ENCODE assay signal across 27 mouse cellular contexts in genomic region chr2:102181459-102181858, GRCm38 (mm10). TPM values are rescaled to one million over a fixed set of nuclear protein-coding genes. Genes with fewer than 3 reads are reported as not detected.
DNase-seq lines count a peak whose midpoint lies in the region; ATAC-seq and TF ChIP-seq lines count a peak whose summit lies in the region.
"Had no signal": no experiment of that assay in that cellular context is flagged by ENCODE, and none has a peak within 500 bp of the region (broad histone marks: within the 10 kb centered on the region; RNA-seq: fewer than 3 reads in every experiment).

No protein-coding gene starts in this region.

- H3K9ac ChIP-seq in lung, postnatal 0 days (replicated peaks; ENCODE audit: low read depth), result no peak overlapping the region
- H3K9ac ChIP-seq in forebrain, embryonic 11.5 days (ENCODE audit: low read length), result no peak overlapping the region
- H3K9ac ChIP-seq: forebrain, embryonic 15.5 days; heart, embryonic 12.5 days; intestine, embryonic 15.5 days; limb, embryonic 12.5 days; liver, embryonic 15.5 days; midbrain, embryonic 12.5 days; neural tube, embryonic 12.5 days had no signal

- H3K9me3 ChIP-seq in lung, postnatal 0 days (ENCODE audit: low read length), result no peaks in the 10 kb centered on the region
- H3K9me3 ChIP-seq in forebrain, embryonic 11.5 days (ENCODE audit: control insufficient read depth, low read length), result no peaks in the 10 kb centered on the region
- H3K9me3 ChIP-seq: forebrain, embryonic 15.5 days; heart, embryonic 12.5 days; intestine, embryonic 15.5 days; limb, embryonic 12.5 days; liver, embryonic 15.5 days; midbrain, embryonic 12.5 days; neural tube, embryonic 12.5 days had no signal

- no peaks in the 10 kb centered on the region for H3K36me3 ChIP-seq in lung, postnatal 0 days (ENCODE audit: insufficient read depth, low read length)
- H3K36me3 ChIP-seq in forebrain, embryonic 11.5 days (ENCODE audit: control insufficient read depth, insufficient read depth, low read length), result no peaks in the 10 kb centered on the region
- H3K36me3 ChIP-seq: forebrain, embryonic 15.5 days; heart, embryonic 12.5 days; intestine, embryonic 15.5 days; limb, embryonic 12.5 days; liver, embryonic 15.5 days; neural tube, embryonic 12.5 days had no signal

- TF ChIP-seq EP300 in lung, postnatal 0 days (IDR thresholded peaks at IDR 0.05), result no peak

- no peak overlapping the region for H3K27ac ChIP-seq in lung, postnatal 0 days (ENCODE audit: low read length)
- H3K27ac ChIP-seq in bone marrow, adult 2 months (ENCODE audit: control insufficient read depth, insufficient read depth, low read depth, low read length, poor library complexity), result peak overlapping the region; percentile 33; the same call in 1 of the 2 replicates
- no peak overlapping the region for H3K27ac ChIP-seq in forebrain, embryonic 11.5 days (ENCODE audit: low read depth, low read length)
- H3K27ac ChIP-seq: forebrain, embryonic 15.5 days; hindbrain, postnatal 0 days; intestine, embryonic 15.5 days; layer of hippocampus, adult 2 months; limb, embryonic 12.5 days; liver, embryonic 15.5 days; midbrain, embryonic 12.5 days; neural tube, embryonic 12.5 days had no signal

- H3K4me3 ChIP-seq in lung, postnatal 0 days (ENCODE audit: low read depth, low read length), result no peak overlapping the region
- no peak overlapping the region for H3K4me3 ChIP-seq in bone marrow, adult 2 months (replicated peaks; ENCODE audit: control insufficient read depth, low read depth, low read length)
- H3K4me3 ChIP-seq in forebrain, embryonic 11.5 days (ENCODE audit: low read depth, low read length), result no peak overlapping the region
- H3K4me3 ChIP-seq: forebrain, embryonic 15.5 days; heart, embryonic 12.5 days; intestine, embryonic 15.5 days; layer of hippocampus, adult 2 months; limb, embryonic 12.5 days; liver, embryonic 15.5 days; midbrain, embryonic 12.5 days; myocyte; neural tube, embryonic 12.5 days had no signal

- no peaks in the 10 kb centered on the region for H3K27me3 ChIP-seq in lung, postnatal 0 days (replicated peaks; ENCODE audit: insufficient read depth, low read length)
- H3K27me3 ChIP-seq in forebrain, embryonic 11.5 days (ENCODE audit: control insufficient read depth, insufficient read depth, low read length), result no peaks in the 10 kb centered on the region
- H3K27me3 ChIP-seq: forebrain, embryonic 15.5 days; heart, embryonic 12.5 days; intestine, embryonic 15.5 days; limb, embryonic 12.5 days; midbrain, embryonic 12.5 days; neural tube, embryonic 12.5 days had no signal

- whole genome bisulfite sequencing in lung, postnatal 0 days, result 52% methylated on average over 2 of the region's 2 CpGs
- 20% methylated on average over 2 of the region's 2 CpGs for WGBS in bone marrow, adult 2 months
- WGBS in forebrain, embryonic 11.5 days, result 93% methylated on average over 2 of the region's 2 CpGs

- H3K4me1 ChIP-seq in lung, postnatal 0 days (ENCODE audit: insufficient read depth, low read depth, low read length), result peaks cover 17% of the 10 kb centered on the region; the same call in 1 of the 2 replicates
- peaks cover 1% of the 10 kb centered on the region for H3K4me1 ChIP-seq in bone marrow, adult 2 months (ENCODE audit: control insufficient read depth, insufficient read depth, low read length)
- peaks cover 2% of the 10 kb centered on the region; the same call in 1 of the 2 replicates for H3K4me1 ChIP-seq in forebrain, embryonic 11.5 days (replicated peaks; ENCODE audit: control insufficient read depth, insufficient read depth, low read length)

- no peak for TF ChIP-seq CTCF in lung, postnatal 0 days (IDR thresholded peaks at IDR 0.05)
- TF ChIP-seq CTCF in bone marrow, adult 2 months (IDR thresholded peaks at IDR 0.05; ENCODE audit: control insufficient read depth, insufficient read depth, low read length), result no peak

- no peak overlapping the region; the same call in 1 of the 2 replicates for H3K4me2 ChIP-seq in lung, postnatal 0 days (replicated peaks; ENCODE audit: low read depth, low read length)
- H3K4me2 ChIP-seq in forebrain, embryonic 11.5 days (ENCODE audit: low read depth, low read length, severe bottlenecking), result no peak overlapping the region
- H3K4me2 ChIP-seq: forebrain, embryonic 15.5 days; heart, embryonic 12.5 days; intestine, embryonic 15.5 days; limb, embryonic 12.5 days; liver, embryonic 15.5 days; midbrain, embryonic 12.5 days; neural tube, embryonic 12.5 days had no signal

- TF ChIP-seq POLR2A in bone marrow, adult 2 months (IDR thresholded peaks at IDR 0.05; ENCODE audit: borderline replicate concordance, control insufficient read depth, low read depth, low read length), result no peak

- intact Hi-C loops in heart, postnatal 25 days (cut with DNase I), result no loop called here

- peak; percentile 59 for DNase-seq in lung, postnatal 0 days (ENCODE audit: low spot score)
- no peak for DNase-seq in lung, postnatal 4 days
- no peak for DNase-seq in layer of hippocampus, adult 8-10 months (ENCODE audit: low spot score in 2 of 2)
- no peak for DNase-seq in heart, postnatal 25 days (ENCODE audit: low spot score)
- no peak for DNase-seq in forebrain, embryonic 11.5 days (ENCODE audit: low spot score)
- DNase-seq: adrenal gland, postnatal 14 days; cerebellum, adult 18-20 months; cerebellum, postnatal 10 days; gastrocnemius, postnatal 25 days; heart, adult 18-20 months; kidney, adult 2 months; kidney, postnatal 36 days; layer of hippocampus, postnatal 36 days; thymus, postnatal 14 days had no signal

- no peak for ATAC-seq in lung, postnatal 0 days
- peak; percentile 64 for ATAC-seq in granulocyte monocyte progenitor cell, adult 5-6 weeks (replicated peaks; ENCODE audit: poor library complexity, severe bottlenecking)
- ATAC-seq in megakaryocyte, adult 5-6 weeks (ENCODE audit: poor library complexity, severe bottlenecking), result peak; percentile 41
- no peak for ATAC-seq in forebrain, embryonic 11.5 days (replicated peaks; ENCODE audit: low FRiP score)
- ATAC-seq: forebrain, embryonic 15.5 days; hindbrain, postnatal 0 days; intestine, embryonic 15.5 days had no signal

RNA-seq across cellular contexts. Expression of gene Ldlrad3, which starts 4.7 kb away (rescaled TPM):
- polyA plus RNA-seq in lung, postnatal 0 days (2015; fragmentation: Nextera tagmentation; extraction: Ambion mirVana), result 14.6 and 16.3 TPM in 2 replicates
- polyA plus RNA-seq in bone marrow, adult 2 months (2011; ENCODE audit: insufficient read depth, insufficient read length, low replicate concordance, missing spikeins), result 1.1 and 3.7 TPM in 2 replicates
- total RNA-seq in granulocyte monocyte progenitor cell, adult 5-6 weeks (2014; fragmentation: Nextera tagmentation), result 21.6 and 25.7 TPM in 2 replicates
- total RNA-seq in granulocyte monocyte progenitor cell, adult 5-6 weeks (2017), result 30.3 and 30.6 TPM in 2 replicates
- total RNA-seq in megakaryocyte, adult 5-6 weeks (2015), result 58.9 and 65.5 TPM in 2 replicates
- total RNA-seq in megakaryocyte, adult 5-6 weeks (2017), result 55.1 and 58.9 TPM in 2 replicates
- total RNA-seq in layer of hippocampus, adult 8-10 months (2022), result 10 to 100 TPM in 3 of 4 experiments, 1 to 10 TPM in 1; 10.0 to 13.2 (median 11.3) TPM
- 1 to 10 TPM; 3.8 to 4.5 TPM for total RNA-seq in heart, postnatal 25 days (2021)
- polyA plus RNA-seq in forebrain, embryonic 11.5 days (2014; fragmentation: Nextera tagmentation; extraction: Ambion mirVana), result 56.8 and 60.7 TPM in 2 replicates

Comparison
In these comparisons a context has a peak if more than half of its experiments do, and no peak if none do; other contexts are left out.
1. ATAC-seq: peak in granulocyte monocyte progenitor cell, adult 5-6 weeks (single experiment) and megakaryocyte, adult 5-6 weeks (single experiment); none in lung, postnatal 0 days (single experiment) and forebrain, embryonic 11.5 days (single experiment).